Mouse (Mus musculus) urinary bladder, postnatal 14 days (tissue): Measurements from ENCODE around the gene Aldh6a1.

Experiments used
- DNase-seq: peaks from one replicate; pipeline ENCODE4 v3.0.0; 2021; ENCODE audit warnings: low spot score

The Aldh6a1 gene

GRCm38 (mm10) chr12:84450718-84451646 lies at the start of gene Aldh6a1, which contains the start of gene Lin52:
TSS of gene Aldh6a1 (minus strand) at chr12:84451004.
TSS of gene Lin52 (plus strand) at chr12:84451422.
- peak; percentile 98 for DNase-seq

GRCm38 (mm10) chr12:84496795-84497194 lies 46.0 kb upstream of the Aldh6a1 start:
- no peak for DNase-seq

GRCm38 (mm10) chr12:84487324-84488056 lies 36.7 kb upstream of the Aldh6a1 start:
- DNase-seq = no peak

- DNase-seq = no peak
These were observed 32.2 kb upstream of the Aldh6a1 start for GRCm38 (mm10) chr12:84482778-84483585.

GRCm38 (mm10) chr12:84481251-84481650 lies 30.4 kb upstream of the Aldh6a1 start:
- DNase-seq = no peak

- no peak for DNase-seq
These were observed 28.1 kb upstream of the Aldh6a1 start for GRCm38 (mm10) chr12:84478937-84479336.

GRCm38 (mm10) chr12:84468701-84469100 lies 17.9 kb upstream of the Aldh6a1 start:
- DNase-seq = no peak

GRCm38 (mm10) chr12:84462856-84463255 lies 12.1 kb upstream of the Aldh6a1 start:
- DNase-seq = no peak

GRCm38 (mm10) chr12:84461416-84461815 lies 10.6 kb upstream of the Aldh6a1 start:
- DNase-seq = no peak

GRCm38 (mm10) chr12:84459845-84460244 lies 9.0 kb upstream of the Aldh6a1 start:
- no peak for DNase-seq

- DNase-seq = no peak
These were observed 6.1 kb upstream of the Aldh6a1 start for GRCm38 (mm10) chr12:84456911-84457310.

- no peak for DNase-seq
These were observed 997 bp upstream of the Aldh6a1 start for GRCm38 (mm10) chr12:84451801-84452200.

- DNase-seq = peak; percentile 53
These were observed 470 bp downstream of the Aldh6a1 start for GRCm38 (mm10) chr12:84450351-84450717.

- no peak for DNase-seq
These were observed 917 bp downstream of the Aldh6a1 start for GRCm38 (mm10) chr12:84449887-84450286.

- no peak for DNase-seq
These were observed 2.6 kb downstream of the Aldh6a1 start for GRCm38 (mm10) chr12:84448181-84448580.

- DNase-seq = no peak
These were observed 3.4 kb downstream of the Aldh6a1 start for GRCm38 (mm10) chr12:84447386-84447785.

- no peak for DNase-seq
These were observed 8.3 kb downstream of the Aldh6a1 start for GRCm38 (mm10) chr12:84442526-84442925.

- no peak for DNase-seq
These were observed 12.1 kb downstream of the Aldh6a1 start for GRCm38 (mm10) chr12:84438697-84439096.

GRCm38 (mm10) chr12:84429825-84430224 lies 21.0 kb downstream of the Aldh6a1 start:
- no peak for DNase-seq

GRCm38 (mm10) chr12:84423990-84424389 lies 26.8 kb downstream of the Aldh6a1 start:
- no peak for DNase-seq

GRCm38 (mm10) chr12:84417605-84417922 lies 33.2 kb downstream of the Aldh6a1 start:
- no peak for DNase-seq
